Mouse (Mus musculus) 416B (cell line): Measurements from ENCODE around the gene Lst1.

Experiments used
- DNase-seq: peaks from one replicate; pipeline ENCODE4 v3.0.0; 2011; ENCODE audit warnings: low read depth

Gene Lst1

GRCm38 (mm10) chr17:35185639-35186611, 2.3 kb downstream of the Lst1 start:
- DNase-seq, result peak; percentile 94

DNA sequence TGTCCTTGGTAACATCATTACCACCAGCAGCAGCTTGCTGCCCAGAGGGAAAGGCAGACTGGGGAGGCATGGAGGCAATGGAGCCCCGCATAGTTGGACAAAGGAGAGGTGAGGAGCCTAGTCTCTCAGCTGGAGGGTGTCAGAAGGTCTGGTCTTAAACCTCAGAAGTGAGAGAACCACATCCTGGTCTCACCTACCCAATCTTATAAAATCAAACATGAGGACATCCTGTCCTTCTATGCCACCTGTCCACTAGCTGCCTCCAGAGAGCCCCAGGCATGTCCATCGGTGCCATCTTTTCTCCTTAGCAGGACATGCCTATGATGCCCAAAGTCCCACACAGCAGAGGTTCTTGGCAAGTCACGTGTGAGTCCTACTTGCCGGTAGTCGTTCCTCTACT, 8.1 kb downstream of the Lst1 start:
- DNase-seq, result no peak

DNA sequence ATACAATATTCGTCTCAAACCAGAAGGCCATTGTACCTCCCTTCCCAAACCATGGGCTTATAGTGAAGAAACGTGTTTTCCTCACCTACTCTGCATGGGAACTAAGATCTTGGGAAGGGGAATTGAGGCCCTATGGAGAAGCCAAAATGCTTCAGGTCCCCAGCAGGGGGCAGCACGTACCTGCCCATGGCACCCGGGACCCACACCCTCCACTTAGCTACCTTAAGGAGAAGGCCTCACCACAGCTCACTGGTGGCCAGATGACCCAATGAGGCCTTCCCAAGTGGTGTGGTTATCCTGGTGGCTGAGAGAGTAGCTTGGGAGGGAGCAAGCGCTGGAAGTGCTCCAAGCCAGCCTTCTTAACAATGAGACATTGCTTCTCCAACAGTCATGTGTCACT, 9.7 kb downstream of the Lst1 start:
- DNase-seq, result peak; percentile 87

DNA sequence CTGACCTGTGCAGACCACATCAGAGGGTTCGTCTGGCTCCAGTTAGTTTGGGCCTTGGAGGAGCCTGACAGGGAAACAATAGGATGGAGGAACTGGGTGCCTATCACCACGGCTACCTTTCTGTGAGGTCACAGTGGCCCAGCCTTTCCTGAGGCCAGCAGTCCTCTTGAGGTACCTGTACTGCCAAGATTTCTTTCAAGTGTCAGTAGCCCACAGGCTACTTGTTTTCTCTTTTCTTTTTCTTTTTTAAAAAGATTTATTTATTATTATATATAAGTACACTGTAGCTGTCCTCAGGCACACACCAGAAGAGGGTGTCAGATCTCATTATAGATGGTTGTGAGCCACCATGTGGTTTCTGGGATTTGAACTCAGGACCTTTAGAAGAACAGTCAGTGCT, 12.3 kb downstream of the Lst1 start, which contains the start of gene Aif1:
Aif1 (minus strand) TSS at position 101 of the 400 bp plus-strand sequence.
- no peak for DNase-seq

- DNase-seq, result no peak
These were observed 12.9 kb downstream of the Lst1 start for GRCm38 (mm10) chr17:35175382-35175781.

- DNase-seq, result no peak
These were observed 13.8 kb downstream of the Lst1 start for GRCm38 (mm10) chr17:35174201-35174977.

- no peak for DNase-seq
These were observed 14.9 kb downstream of the Lst1 start for GRCm38 (mm10) chr17:35173329-35173728.

DNA sequence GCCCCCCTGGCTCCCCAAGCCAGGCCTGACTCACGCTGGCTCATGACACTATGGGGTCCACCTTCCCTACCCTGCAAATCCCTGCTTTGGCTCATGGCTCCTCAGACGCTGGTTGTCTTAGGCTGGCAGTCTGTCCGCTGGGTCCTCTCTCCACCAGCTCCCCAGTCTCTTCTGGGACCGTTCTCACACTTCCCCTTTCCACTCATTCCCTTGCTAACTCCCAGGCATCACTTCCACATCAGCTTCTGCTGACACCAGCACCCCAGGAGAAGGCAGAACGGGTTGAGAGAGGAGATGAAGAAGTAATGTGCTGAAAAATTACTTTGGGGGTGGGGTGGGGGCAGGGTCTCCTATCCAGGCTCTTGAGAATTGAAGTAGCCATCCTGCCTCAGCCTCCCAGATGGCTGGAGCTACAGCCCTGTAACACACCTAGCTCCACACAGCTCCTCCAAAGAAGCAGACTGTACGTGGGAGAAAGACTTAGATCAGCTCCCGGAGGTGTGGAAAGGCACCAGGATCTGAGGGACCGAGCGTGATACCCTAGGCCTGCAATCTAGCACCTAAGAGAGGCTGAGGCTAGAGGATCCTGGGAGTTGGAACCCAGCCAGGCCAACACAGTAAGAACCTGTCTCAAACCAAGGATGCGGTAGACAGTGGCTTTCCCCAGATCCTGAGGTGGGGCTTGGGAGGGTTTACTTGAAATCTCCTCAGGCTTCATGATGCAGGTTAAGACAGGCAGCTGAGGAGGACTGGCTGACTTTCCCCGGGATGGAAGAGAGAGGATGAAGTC, 15.6 kb downstream of the Lst1 start:
- no peak for DNase-seq

GRCm38 (mm10) chr17:35168541-35169207, 19.6 kb downstream of the Lst1 start:
- DNase-seq, result peak; percentile 90

- DNase-seq, result no peak
These were observed 20.4 kb downstream of the Lst1 start for GRCm38 (mm10) chr17:35167794-35168193.

GRCm38 (mm10) chr17:35166352-35167035, 21.7 kb downstream of the Lst1 start:
- DNase-seq, result peak; percentile 89

- DNase-seq, result no peak
These were observed 22.6 kb downstream of the Lst1 start for GRCm38 (mm10) chr17:35165451-35166155.

GRCm38 (mm10) chr17:35164568-35165450, 23.4 kb downstream of the Lst1 start, which contains the start of gene Prrc2a:
Prrc2a (minus strand) TSS chr17:35164897.
- DNase-seq, result peak; percentile 100

- DNase-seq, result no peak
These were observed 24.0 kb downstream of the Lst1 start for GRCm38 (mm10) chr17:35164218-35164567.

- peak; percentile 37 for DNase-seq
These were observed 24.7 kb downstream of the Lst1 start for GRCm38 (mm10) chr17:35163326-35164081.

DNA sequence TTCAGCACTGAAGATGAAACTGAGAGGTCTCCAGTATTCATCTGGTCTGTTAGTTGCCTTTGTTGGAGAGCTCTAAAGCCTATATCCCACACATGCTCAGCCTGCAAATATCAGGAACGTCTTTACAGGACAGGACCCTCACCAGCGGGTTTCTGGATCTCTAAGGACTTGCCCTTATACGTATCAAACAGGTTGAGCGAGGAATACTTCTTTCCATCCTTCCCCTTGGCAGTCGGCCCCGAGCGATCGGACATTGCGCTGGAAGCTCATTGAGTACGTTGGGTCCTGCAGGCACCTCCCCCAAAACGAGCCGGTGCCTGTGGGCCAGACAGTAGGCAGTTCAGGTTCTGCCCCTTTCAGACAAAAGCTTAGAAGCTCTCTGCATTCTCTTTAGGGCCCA, 25.5 kb downstream of the Lst1 start:
- no peak for DNase-seq

DNA sequence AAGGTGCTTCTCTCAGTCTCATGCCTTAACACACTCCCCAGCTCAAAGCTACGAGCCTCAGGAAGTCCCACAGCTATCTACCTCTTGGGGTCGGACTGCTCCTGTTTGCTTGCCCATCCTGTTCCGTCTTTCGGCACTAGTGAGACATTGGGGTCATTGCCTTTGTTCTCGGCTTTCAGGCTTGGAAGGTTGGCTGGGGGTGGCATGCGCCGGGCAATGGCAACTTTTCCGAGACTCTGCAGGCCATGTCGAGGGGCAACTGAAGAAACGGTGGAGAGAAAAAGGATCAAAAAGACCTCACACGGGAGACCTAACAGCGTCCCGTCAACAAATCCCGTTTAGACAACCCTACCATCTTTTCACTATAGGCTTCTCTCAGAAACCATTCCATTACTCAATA, 26.1 kb downstream of the Lst1 start:
- no peak for DNase-seq

DNA sequence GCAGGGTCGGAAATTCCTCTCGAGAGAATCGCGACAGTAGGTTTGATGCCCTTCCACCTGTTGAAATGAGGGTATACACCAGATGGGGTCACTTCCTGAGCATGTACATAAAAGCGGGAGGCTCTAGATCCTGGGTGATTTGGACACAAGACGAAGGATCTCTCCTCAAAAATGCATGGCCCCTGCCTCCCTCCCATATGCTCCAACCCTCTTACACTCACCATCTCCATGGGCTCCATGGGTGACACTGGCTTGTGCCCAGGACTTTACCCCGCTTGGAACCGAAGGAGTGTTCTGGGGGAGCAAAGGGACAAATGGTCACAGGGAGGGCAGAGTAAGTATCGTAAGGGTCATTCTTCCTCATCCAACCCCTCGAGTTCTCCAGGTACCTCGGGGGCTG, 26.8 kb downstream of the Lst1 start:
- no peak for DNase-seq
